Comparison of ENCODE assay signal across 11 mouse cellular contexts in genomic region chr16:31493550-31493965, GRCm38 (mm10).
A peak's percentile ranks its signal among the peaks of the same experiment; 100 is the strongest.
DNase-seq lines count a peak whose midpoint lies in the region; ATAC-seq lines count a peak whose summit lies in the region.
"Had no signal": no experiment of that assay in that cellular context is flagged by ENCODE, and none has a peak within 500 bp of the region (broad histone marks: within the 10 kb centered on the region; RNA-seq: fewer than 3 reads in every experiment).

No protein-coding gene starts in this region.

- no peaks in the 10 kb centered on the region for H3K36me3 ChIP-seq in lung, embryonic 15.5 days
- no peaks in the 10 kb centered on the region for H3K36me3 ChIP-seq in forebrain, embryonic 13.5 days (ENCODE audit: poor library complexity, severe bottlenecking)
- H3K36me3 ChIP-seq in neural tube, embryonic 15.5 days = no peaks in the 10 kb centered on the region
- H3K36me3 ChIP-seq: heart, embryonic 13.5 days had no signal

- H3K9ac ChIP-seq in lung, embryonic 15.5 days = no peak overlapping the region
- no peak overlapping the region for H3K9ac ChIP-seq in forebrain, embryonic 13.5 days
- H3K9ac ChIP-seq in neural tube, embryonic 15.5 days (replicated peaks) = no peak overlapping the region
- H3K9ac ChIP-seq: heart, embryonic 13.5 days had no signal

- H3K4me2 ChIP-seq in lung, embryonic 15.5 days = peak overlapping the region; percentile 32
- H3K4me2 ChIP-seq in forebrain, embryonic 13.5 days = 0 out of 2 replicates have a peak overlapping the region, but pooled peaks have one; percentile 6
- no peak overlapping the region for H3K4me2 ChIP-seq in neural tube, embryonic 15.5 days
- H3K4me2 ChIP-seq: heart, embryonic 13.5 days had no signal

- 38% methylated on average over 6 of the region's 6 CpGs for WGBS in lung, embryonic 15.5 days
- WGBS in forebrain, embryonic 13.5 days = 40% methylated on average over 6 of the region's 6 CpGs
- 48% methylated on average over 6 of the region's 6 CpGs for WGBS in neural tube, embryonic 15.5 days

- peaks cover 18% of the 10 kb centered on the region for H3K4me1 ChIP-seq in lung, embryonic 15.5 days
- peaks cover 34% of the 10 kb centered on the region for H3K4me1 ChIP-seq in forebrain, embryonic 13.5 days
- H3K4me1 ChIP-seq in neural tube, embryonic 15.5 days = peaks cover 29% of the 10 kb centered on the region

- no peak overlapping the region for H3K4me3 ChIP-seq in lung, embryonic 15.5 days
- no peak overlapping the region for H3K4me3 ChIP-seq in forebrain, embryonic 13.5 days
- no peak overlapping the region for H3K4me3 ChIP-seq in neural tube, embryonic 15.5 days (replicated peaks)
- H3K4me3 ChIP-seq: heart, embryonic 13.5 days; megakaryocyte, embryonic 14.5 days had no signal

- peak; percentile 49 for DNase-seq in adrenal gland, postnatal 10 days
- no peak for DNase-seq in adrenal gland, adult 18-20 months (ENCODE audit: low spot score in 2 of 2)
- no peak for DNase-seq in lung, postnatal 4 days
- no peak for DNase-seq in thymus, postnatal 14 days
- no peak for DNase-seq in layer of hippocampus, postnatal 36 days

- H3K27me3 ChIP-seq in lung, embryonic 15.5 days = no peaks in the 10 kb centered on the region
- H3K27me3 ChIP-seq in forebrain, embryonic 13.5 days = 0 out of 2 replicates have a peak, but pooled peaks cover 4% of the 10 kb centered on the region
- H3K27me3 ChIP-seq in neural tube, embryonic 15.5 days (replicated peaks) = 0 out of 2 replicates have a peak, but pooled peaks cover 9% of the 10 kb centered on the region
- H3K27me3 ChIP-seq: heart, embryonic 13.5 days had no signal

- no peaks in the 10 kb centered on the region for H3K9me3 ChIP-seq in lung, embryonic 15.5 days
- no peaks in the 10 kb centered on the region for H3K9me3 ChIP-seq in forebrain, embryonic 13.5 days (replicated peaks)
- H3K9me3 ChIP-seq in neural tube, embryonic 15.5 days (replicated peaks) = no peaks in the 10 kb centered on the region
- H3K9me3 ChIP-seq: heart, embryonic 13.5 days; megakaryocyte, embryonic 14.5 days had no signal

- ATAC-seq in lung, embryonic 15.5 days (ENCODE audit: borderline replicate concordance, extremely low read depth, low FRiP score, low TSS enrichment) = no peak
- ATAC-seq in forebrain, embryonic 13.5 days = no peak
- no peak for ATAC-seq in neural tube, embryonic 15.5 days (ENCODE audit: low FRiP score)
- ATAC-seq: activated CD4-positive, CD25-positive, alpha-beta regulatory T cell, adult 4 months had no signal

- H3K27ac ChIP-seq in lung, embryonic 15.5 days = peak overlapping the region; percentile 66
- H3K27ac ChIP-seq in forebrain, embryonic 13.5 days = peak overlapping the region; percentile 42; the same call in 1 of the 2 replicates
- H3K27ac ChIP-seq in neural tube, embryonic 15.5 days (replicated peaks) = 0 out of 2 replicates have a peak overlapping the region, but pooled peaks have one; percentile 10
- H3K27ac ChIP-seq: heart, embryonic 13.5 days had no signal

Comparison
In these comparisons a context has a peak if more than half of its experiments do, and no peak if none do; other contexts are left out.
1. H3K27ac ChIP-seq: peak in every context shown above with its lines; median percentile 66 in lung, embryonic 15.5 days; 42 in forebrain, embryonic 13.5 days; 10 in neural tube, embryonic 15.5 days.